Comparison of ENCODE assay signal across 12 mouse cellular contexts in the genomic region with DNA sequence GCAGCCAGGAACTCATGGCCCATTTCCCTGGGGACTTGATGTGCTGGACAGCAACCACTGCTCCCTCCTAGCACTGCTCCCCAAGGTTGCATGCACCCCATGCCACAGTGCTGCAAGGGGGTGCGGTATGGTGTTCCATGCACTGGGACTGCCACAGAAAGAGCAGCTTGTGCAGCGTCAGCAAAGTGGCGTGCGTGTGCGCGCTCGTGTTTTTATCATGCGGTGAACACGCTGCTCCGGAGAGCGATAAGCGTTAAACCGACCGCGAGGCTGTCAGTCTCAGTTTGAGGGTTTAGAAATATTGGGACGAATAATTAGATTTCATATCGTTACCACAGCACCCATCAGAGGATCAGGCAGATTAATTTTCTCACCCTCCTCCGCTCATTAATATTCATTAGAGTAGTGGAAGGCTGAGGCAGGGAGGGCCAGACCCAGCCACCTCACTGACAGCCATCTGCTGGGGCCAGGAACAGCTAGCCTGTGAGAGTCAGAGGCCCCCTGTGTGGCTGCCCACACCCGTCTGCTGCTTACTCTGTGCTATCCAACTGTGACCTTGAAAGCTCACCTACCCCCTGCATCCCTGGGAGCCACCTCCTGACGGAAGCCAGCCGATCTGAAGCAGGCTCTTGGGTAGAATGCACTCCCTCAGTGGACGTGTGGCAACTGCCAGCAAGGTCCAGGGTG. TPM values are rescaled to one million over a fixed set of nuclear protein-coding genes. Genes with fewer than 3 reads are reported as not detected.
DNase-seq lines count a peak whose midpoint lies in the region; ATAC-seq and TF ChIP-seq lines count a peak whose summit lies in the region.
"Had no signal": no experiment of that assay in that cellular context is flagged by ENCODE, and none has a peak within 500 bp of the region (broad histone marks: within the 10 kb centered on the region; RNA-seq: fewer than 3 reads in every experiment).

No protein-coding gene starts in this region.

- H3K36me3 ChIP-seq in heart, embryonic 14.5 days (ENCODE audit: control insufficient read depth, insufficient read depth, low read length), result peaks cover 51% of the 10 kb centered on the region
- H3K36me3 ChIP-seq in erythroblast, embryonic 14.5 days (ENCODE audit: control insufficient read depth), result peaks cover 99% of the 10 kb centered on the region
- H3K36me3 ChIP-seq in midbrain, postnatal 0 days (ENCODE audit: insufficient read depth, low read length), result no peaks in the 10 kb centered on the region; the same call in 1 of the 2 replicates

- WGBS in heart, embryonic 14.5 days, result 74% methylated on average over 22 of the region's 22 CpGs
- 51% methylated on average over 22 of the region's 22 CpGs for WGBS in midbrain, postnatal 0 days

- H3K4me1 ChIP-seq in heart, embryonic 14.5 days (ENCODE audit: control insufficient read depth in 2 of 2, insufficient read depth in 2 of 2, low read length in 2 of 2), result peaks cover 50 to 64% of the 10 kb centered on the region in 2 experiments
- peaks cover 89% of the 10 kb centered on the region for H3K4me1 ChIP-seq in erythroblast, embryonic 14.5 days (ENCODE audit: control insufficient read depth)
- peaks cover 2% of the 10 kb centered on the region; the same call in 1 of the 2 replicates for H3K4me1 ChIP-seq in midbrain, postnatal 0 days (ENCODE audit: insufficient read depth, low read length)

- no peak overlapping the region for H3K4me3 ChIP-seq in heart, embryonic 14.5 days (ENCODE audit: control insufficient read depth in 1 of 2, insufficient read depth in 1 of 2, low read depth in 1 of 2, low read length in 2 of 2)
- peak overlapping the region; percentile 39 for H3K4me3 ChIP-seq in erythroblast, embryonic 14.5 days (replicated peaks)
- no peak overlapping the region for H3K4me3 ChIP-seq in midbrain, postnatal 0 days (ENCODE audit: low read depth, low read length)
- H3K4me3 ChIP-seq: limb, embryonic 15.5 days had no signal

- peak overlapping the region; percentile 58 for H3K9ac ChIP-seq in heart, embryonic 14.5 days (ENCODE audit: low read length)
- H3K9ac ChIP-seq in midbrain, postnatal 0 days (replicated peaks; ENCODE audit: low read length, poor library complexity, severe bottlenecking), result no peak overlapping the region
- H3K9ac ChIP-seq: limb, embryonic 15.5 days had no signal

- no peaks in the 10 kb centered on the region for H3K9me3 ChIP-seq in heart, embryonic 14.5 days (ENCODE audit: control insufficient read depth, low read length)
- H3K9me3 ChIP-seq in erythroblast, embryonic 14.5 days (ENCODE audit: control insufficient read depth, low read length), result peaks cover 17% of the 10 kb centered on the region
- H3K9me3 ChIP-seq in midbrain, postnatal 0 days (ENCODE audit: low read length), result no peaks in the 10 kb centered on the region
- H3K9me3 ChIP-seq: limb, embryonic 15.5 days had no signal

- ATAC-seq in heart, embryonic 14.5 days (ENCODE audit: insufficient number of reproducible peaks, insufficient read depth, low FRiP score, low read depth), result no peak
- no peak for ATAC-seq in midbrain, postnatal 0 days (ENCODE audit: low FRiP score)

- no peaks in the 10 kb centered on the region for H3K27me3 ChIP-seq in heart, embryonic 14.5 days (ENCODE audit: control insufficient read depth, insufficient read depth, low read length)
- peaks cover 5% of the 10 kb centered on the region; the same call in 1 of the 2 replicates for H3K27me3 ChIP-seq in erythroblast, embryonic 14.5 days (ENCODE audit: control insufficient read depth)
- 0 out of 2 replicates have a peak, but pooled peaks cover 6% of the 10 kb centered on the region for H3K27me3 ChIP-seq in midbrain, postnatal 0 days (ENCODE audit: insufficient read depth, low read length)
- H3K27me3 ChIP-seq: CH12.LX had no signal

- DNase-seq in heart, postnatal 14 days, result no peak
- peak; percentile 81 for DNase-seq in liver
- DNase-seq in midbrain, postnatal 0 days (ENCODE audit: low spot score), result peak; percentile 48
- DNase-seq in layer of hippocampus, adult 18-20 months (ENCODE audit: low spot score in 2 of 2), result no peak
- DNase-seq in adrenal gland, postnatal 25 days, result no peak
- no peak for DNase-seq in spleen, postnatal 14 days (ENCODE audit: low spot score in 2 of 2)
- DNase-seq: cerebellum, adult 9-11 months had no signal

- no peak overlapping the region for H3K4me2 ChIP-seq in heart, embryonic 14.5 days (ENCODE audit: low read length)
- no peak overlapping the region for H3K4me2 ChIP-seq in midbrain, postnatal 0 days (ENCODE audit: low read depth, low read length, poor library complexity, severe bottlenecking)
- H3K4me2 ChIP-seq: limb, embryonic 15.5 days had no signal

- TF ChIP-seq CTCF in midbrain, postnatal 0 days (IDR thresholded peaks at IDR 0.05), result no peak

- peak overlapping the region; percentile 72 to 75 for H3K27ac ChIP-seq in heart, embryonic 14.5 days (replicated peaks in 1 of 2; ENCODE audit: control insufficient read depth in 1 of 2, insufficient read depth in 1 of 2, low read depth in 2 of 2, low read length in 2 of 2)
- no peak overlapping the region for H3K27ac ChIP-seq in midbrain, postnatal 0 days (ENCODE audit: low read depth, low read length)
- H3K27ac ChIP-seq: kidney, postnatal 0 days; limb, embryonic 15.5 days had no signal

- intact Hi-C loops in heart, postnatal 14 days (cut with DNase I), result loop anchor here (5.0 kb wide), 1 partner anchor 352 kb away; no protein-coding TSS in a partner anchor

RNA-seq across cellular contexts. Expression of a gene that starts 30.9 kb away (rescaled TPM):
- not detected in 2 replicates for polyA plus RNA-seq in heart, embryonic 14.5 days (2014; fragmentation: Nextera tagmentation; extraction: Ambion mirVana)
- total RNA-seq in heart, postnatal 14 days (2021), result not detected
- polyA plus RNA-seq in erythroblast, embryonic 14.5 days (2012), result not detected in 2 replicates
- total RNA-seq in midbrain, postnatal 0 days (2014; rRNA removed), result 0.93 and 3.5 TPM in 2 replicates
- polyA plus RNA-seq in midbrain, postnatal 0 days (2015; fragmentation: Nextera tagmentation; extraction: Ambion mirVana), result 0.15 and 0.37 TPM in 2 replicates
- total RNA-seq in layer of hippocampus, adult 18-20 months (2021), result 1 to 10 TPM in 1 of 2 experiments, under 1 TPM in 1; 0.41 to 1.3 TPM
- total RNA-seq in adrenal gland, postnatal 25 days (2021), result not detected in 2 replicates
- polyA plus RNA-seq: kidney, postnatal 0 days had no signal

RNA-seq across cellular contexts. Expression of a gene that starts 46.7 kb away (rescaled TPM):
- polyA plus RNA-seq in heart, embryonic 14.5 days (2014; fragmentation: Nextera tagmentation; extraction: Ambion mirVana), result 17.7 and 19.6 TPM in 2 replicates
- total RNA-seq in heart, postnatal 14 days (2021), result 10 to 100 TPM; 22.4 to 22.8 TPM
- 10.0 and 10.5 TPM in 2 replicates for polyA plus RNA-seq in erythroblast, embryonic 14.5 days (2012)
- total RNA-seq in midbrain, postnatal 0 days (2014; rRNA removed), result 29.4 and 41.3 TPM in 2 replicates
- 23.4 and 25.0 TPM in 2 replicates for polyA plus RNA-seq in midbrain, postnatal 0 days (2015; fragmentation: Nextera tagmentation; extraction: Ambion mirVana)
- 10 to 100 TPM; 38.8 to 39.5 TPM for total RNA-seq in layer of hippocampus, adult 18-20 months (2021)
- total RNA-seq in adrenal gland, postnatal 25 days (2021), result 49.8 and 52.2 TPM in 2 replicates

RNA-seq across cellular contexts. Expression of a gene that starts 47.8 kb away (rescaled TPM):
- 4.4 and 6.1 TPM in 2 replicates for polyA plus RNA-seq in heart, embryonic 14.5 days (2014; fragmentation: Nextera tagmentation; extraction: Ambion mirVana)
- total RNA-seq in heart, postnatal 14 days (2021), result 10 to 100 TPM; 25.5 to 26.9 TPM
- polyA plus RNA-seq in erythroblast, embryonic 14.5 days (2012), result 331 and 361 TPM in 2 replicates
- total RNA-seq in midbrain, postnatal 0 days (2014; rRNA removed), result 19.6 and 28.6 TPM in 2 replicates
- 1.2 TPM in 2 replicates for polyA plus RNA-seq in midbrain, postnatal 0 days (2015; fragmentation: Nextera tagmentation; extraction: Ambion mirVana)
- 10 to 100 TPM; 43.7 to 52.2 TPM for total RNA-seq in layer of hippocampus, adult 18-20 months (2021)
- total RNA-seq in adrenal gland, postnatal 25 days (2021), result 17.8 and 22.4 TPM in 2 replicates

Comparison
In these comparisons a context has a peak if more than half of its experiments do, and no peak if none do; other contexts are left out.
1. DNase-seq: peak in liver (single experiment) and midbrain, postnatal 0 days (single experiment); none in heart, postnatal 14 days (0 of 2), layer of hippocampus, adult 18-20 months (0 of 2), adrenal gland, postnatal 25 days (single experiment) and spleen, postnatal 14 days (0 of 2).